20 mouse cellular contexts compared by ENCODE assay signal in genomic region chr8:124439558-124439957, GRCm38 (mm10). TPM values are rescaled to one million over a fixed set of nuclear protein-coding genes. Genes with fewer than 3 reads are reported as not detected.
DNase-seq lines count a peak whose midpoint lies in the region; ATAC-seq and TF ChIP-seq lines count a peak whose summit lies in the region.
"Had no signal": no experiment of that assay in that cellular context is flagged by ENCODE, and none has a peak within 500 bp of the region (broad histone marks: within the 10 kb centered on the region; RNA-seq: fewer than 3 reads in every experiment).

TSS of gene Pgbd5 (minus strand) at chr8:124439658.

- no peak for ATAC-seq in neural tube, embryonic 15.5 days (ENCODE audit: low FRiP score)

- no peak within 1 kb of the TSS for H3K27ac ChIP-seq in layer of hippocampus, adult 2 months
- no peak within 1 kb of the TSS for H3K27ac ChIP-seq in neural tube, embryonic 15.5 days (replicated peaks)
- H3K27ac ChIP-seq: embryonic facial prominence, embryonic 10.5 days; macrophage; stomach, postnatal 0 days had no signal

- no peaks in the 10 kb centered on the region for H3K36me3 ChIP-seq in neural tube, embryonic 15.5 days
- H3K36me3 ChIP-seq: embryonic facial prominence, embryonic 10.5 days had no signal

- peaks cover 14% of the 10 kb centered on the region; the same call in 1 of the 2 replicates for H3K4me1 ChIP-seq in neural tube, embryonic 15.5 days

- H3K9me3 ChIP-seq in neural tube, embryonic 15.5 days (replicated peaks) = no peaks in the 10 kb centered on the region
- H3K9me3 ChIP-seq: embryonic facial prominence, embryonic 10.5 days had no signal

- no peak for TF ChIP-seq CTCF in layer of hippocampus, adult 2 months (conservative IDR thresholded peaks at IDR 0.05)

- WGBS in neural tube, embryonic 15.5 days = 68% methylated on average over 6 of the region's 6 CpGs

- H3K4me3 ChIP-seq in layer of hippocampus, adult 2 months = no peak within 1 kb of the TSS
- no peak within 1 kb of the TSS for H3K4me3 ChIP-seq in neural tube, embryonic 15.5 days (replicated peaks)
- H3K4me3 ChIP-seq: embryonic facial prominence, embryonic 10.5 days had no signal

- DNase-seq in adrenal gland, adult 8-10 months = no peak
- DNase-seq in adrenal gland, postnatal 36 days = no peak
- no peak for DNase-seq in layer of hippocampus, adult 2 months (ENCODE audit: low spot score in 2 of 2)
- DNase-seq in layer of hippocampus, adult 9-10 months (ENCODE audit: low spot score) = no peak
- no peak for DNase-seq in urinary bladder, adult 2 months (ENCODE audit: low spot score)
- no peak for DNase-seq in urinary bladder, postnatal 10 days (ENCODE audit: low spot score)
- DNase-seq in right cerebral cortex, postnatal 14 days = no peak
- DNase-seq: adrenal gland, postnatal 14 days; cerebellum, postnatal 10 days; kidney, adult 18-20 months; kidney, postnatal 36 days; lung, adult 2 months; thymus, postnatal 4 days had no signal

- no peak within 1 kb of the TSS for H3K9ac ChIP-seq in neural tube, embryonic 15.5 days (replicated peaks)

- no peak within 1 kb of the TSS for H3K4me2 ChIP-seq in neural tube, embryonic 15.5 days

- no peaks in the 10 kb centered on the region for H3K27me3 ChIP-seq in neural tube, embryonic 15.5 days (replicated peaks)

RNA-seq across cellular contexts. Expression of gene Pgbd5, which starts in this region (rescaled TPM):
- 10 to 100 TPM in 3 of 4 experiments, 1 to 10 TPM in 1; 9.0 to 14.1 (median 12.0) TPM for total RNA-seq in adrenal gland, adult 8-10 months (2022)
- total RNA-seq in adrenal gland, postnatal 36 days (2021) = 1 to 10 TPM; 3.5 to 4.5 TPM
- total RNA-seq in layer of hippocampus, adult 2 months (2021) = 100 to 1,000 TPM; 291 to 304 TPM
- 10.7 and 11.8 TPM in 2 replicates for polyA plus RNA-seq in urinary bladder, adult 2 months (2012; rRNA removed)
- polyA plus RNA-seq in neural tube, embryonic 15.5 days (2015; fragmentation: Nextera tagmentation; extraction: Ambion mirVana) = 12.0 and 17.0 TPM in 2 replicates
- total RNA-seq: granulocyte monocyte progenitor cell, adult 5-6 weeks; hematopoietic stem cell, adult 5-6 weeks; liver, adult 2 months had no signal
- polyA plus RNA-seq: liver, adult 2 months had no signal

Comparison
In these comparisons a context has a peak if more than half of its experiments do, and no peak if none do; other contexts are left out.
1. RNA of gene Pgbd5 (total RNA-seq): 291 to 304 TPM in layer of hippocampus, adult 2 months; 9.0 to 14.1 TPM in adrenal gland, adult 8-10 months and 3.5 to 4.5 TPM in adrenal gland, postnatal 36 days; every median in the first group is over 10 times any median in the second.